Mouse (Mus musculus) kidney, postnatal 4 days (tissue): ENCODE results near the gene Rpl31.

ENCODE experiments used
- DNase-seq, 2 experiments: peaks; one replicate each; pipeline ENCODE4 v3.0.0; 2021; ENCODE audit warnings: mixed read lengths in 2 of 2

The Rpl31 gene

DNA sequence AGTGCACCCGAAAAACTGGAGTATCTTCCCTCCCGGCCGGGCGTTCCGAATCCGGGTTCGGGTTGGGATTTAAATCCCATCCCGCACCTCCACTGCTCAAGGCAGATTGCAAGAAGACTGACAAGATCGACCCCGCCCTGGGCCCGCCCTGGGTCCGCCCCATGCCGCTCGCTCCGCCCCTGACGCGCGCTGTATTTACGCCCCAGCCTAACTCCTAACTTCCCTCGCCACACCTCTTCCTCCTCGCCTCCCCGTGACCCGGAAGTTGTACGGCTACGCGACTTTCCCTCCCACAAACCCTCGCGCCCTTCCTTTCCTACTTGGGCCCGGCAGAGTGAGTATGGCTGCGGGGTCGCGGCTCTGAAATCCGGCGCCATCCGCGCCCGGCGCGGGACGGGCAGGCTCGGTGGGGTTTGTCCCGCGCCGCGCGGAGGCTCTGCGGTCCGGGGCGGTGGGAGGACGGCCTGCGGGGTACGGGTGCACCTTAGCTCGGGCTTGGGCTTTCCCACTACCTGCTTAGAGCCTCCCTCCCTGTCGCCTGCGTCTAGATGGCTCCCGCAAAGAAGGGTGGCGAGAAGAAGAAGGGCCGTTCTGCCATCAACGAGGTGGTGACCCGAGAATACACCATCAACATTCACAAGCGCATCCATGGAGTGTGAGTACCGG, at the start of gene Rpl31:
Rpl31 (plus strand) TSS at position 242 of the 666 bp plus-strand sequence.
- peak; percentile 98 to 99 for DNase-seq

DNA sequence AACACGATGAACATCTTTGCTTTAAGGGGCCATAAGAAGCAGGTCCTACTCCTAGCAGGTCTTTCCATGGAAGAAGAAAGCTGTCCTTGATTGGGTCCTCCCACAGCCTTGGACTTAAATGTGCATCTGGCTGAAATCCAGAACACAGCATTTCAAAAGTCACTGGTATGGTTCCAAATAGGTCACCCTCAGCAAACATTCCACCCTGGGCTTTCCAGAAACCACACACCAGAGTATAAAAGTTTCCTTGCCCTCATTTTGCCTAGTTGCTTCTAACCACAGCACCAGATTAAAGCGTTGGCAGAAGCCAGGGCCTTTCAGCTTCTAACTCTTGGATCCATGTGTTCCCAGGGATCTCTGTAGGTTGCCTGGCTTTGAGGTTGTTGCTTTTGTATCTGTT, 49.7 kb upstream of the Rpl31 start:
- no peak for DNase-seq

GRCm38 (mm10) chr1:39318870-39319269, 48.8 kb upstream of the Rpl31 start:
- DNase-seq, result no peak

DNA sequence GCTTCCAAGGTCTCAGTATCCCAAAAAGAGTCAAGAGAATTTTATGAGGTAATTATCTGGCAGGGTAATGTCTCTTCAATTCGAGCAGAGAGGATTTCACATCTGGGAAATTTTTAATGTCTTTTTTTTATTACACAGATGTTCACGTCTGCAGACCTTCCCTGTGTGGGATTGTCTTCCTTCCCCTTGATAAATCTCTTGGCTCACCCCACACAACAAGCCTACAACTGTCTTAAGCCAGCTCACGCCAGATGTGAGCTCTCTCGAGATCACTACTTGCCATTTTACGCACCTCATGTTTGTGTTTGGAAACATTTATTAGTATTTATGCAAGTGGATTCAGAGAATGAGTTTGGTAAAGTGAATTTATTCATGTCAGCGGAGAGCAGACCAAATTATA, 45.7 kb upstream of the Rpl31 start:
- no peak for DNase-seq

DNA sequence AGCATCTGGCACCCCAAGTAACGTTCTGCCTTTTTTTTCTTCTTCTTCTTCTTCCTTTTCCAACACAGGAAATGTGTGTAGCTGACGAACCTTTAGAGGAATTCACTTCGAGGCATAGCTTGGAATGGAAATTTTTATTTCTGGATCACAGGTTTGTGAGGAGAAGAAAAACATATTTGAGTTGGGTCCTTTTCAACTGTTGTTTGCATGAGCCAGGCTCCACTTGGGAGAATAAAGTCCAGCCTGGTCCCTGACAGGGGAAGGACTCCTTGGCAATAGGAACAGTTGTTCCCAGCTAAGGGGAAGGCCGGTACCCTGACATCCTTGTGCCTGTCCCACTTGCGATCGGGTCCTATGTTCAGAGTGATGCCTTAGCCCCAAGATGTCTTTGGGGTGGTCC, 42.4 kb upstream of the Rpl31 start:
- DNase-seq, result no peak

GRCm38 (mm10) chr1:39327546-39327945, 40.1 kb upstream of the Rpl31 start:
- DNase-seq, result no peak

DNA sequence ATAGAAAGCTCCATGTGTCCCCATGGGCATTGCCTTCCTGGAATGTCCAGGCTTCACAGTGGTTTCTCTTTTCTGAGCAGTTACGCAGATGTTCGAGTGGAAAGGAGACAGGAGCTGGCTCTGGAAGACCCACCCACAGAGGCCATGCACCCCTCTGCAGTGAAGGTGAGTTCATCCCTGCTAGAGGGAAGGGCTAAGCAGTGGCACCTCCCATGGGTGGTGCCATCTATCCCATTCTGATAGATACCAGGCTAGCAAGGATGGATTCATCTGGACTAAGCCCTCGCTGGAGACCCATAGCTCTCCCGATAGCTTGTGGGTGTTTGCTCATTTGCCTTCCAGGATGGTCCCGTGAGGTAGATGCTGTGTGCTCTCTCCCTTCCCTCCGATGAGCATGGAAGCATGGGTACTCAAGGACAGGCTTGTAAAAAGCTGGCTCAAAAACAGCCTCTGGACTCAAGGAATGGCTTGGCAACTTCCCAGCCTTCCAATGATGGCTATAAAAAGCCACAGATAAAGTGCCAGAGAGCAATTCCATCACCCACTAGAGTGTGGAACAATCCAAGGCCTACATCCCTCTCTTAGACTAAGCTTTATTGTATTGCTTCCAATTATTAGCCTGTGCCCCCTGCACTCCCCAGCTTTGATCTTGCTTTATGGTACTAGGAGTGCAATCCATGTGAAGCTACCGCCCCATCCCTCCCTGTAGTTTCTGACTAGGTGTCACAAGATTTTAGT, 36.6 kb upstream of the Rpl31 start:
- no peak for DNase-seq

- no peak for DNase-seq
Observed at GRCm38 (mm10) chr1:39332456-39332855, 35.2 kb upstream of the Rpl31 start.

GRCm38 (mm10) chr1:39335561-39336196, 32.0 kb upstream of the Rpl31 start:
- peak in 1 of 2 experiments; percentile 11 for DNase-seq

GRCm38 (mm10) chr1:39336788-39337187, 30.9 kb upstream of the Rpl31 start:
- no peak for DNase-seq

- no peak for DNase-seq
Observed at GRCm38 (mm10) chr1:39338831-39339230, 28.8 kb upstream of the Rpl31 start.

- DNase-seq, result no peak
Observed at GRCm38 (mm10) chr1:39339455-39339854, 28.2 kb upstream of the Rpl31 start.

DNA sequence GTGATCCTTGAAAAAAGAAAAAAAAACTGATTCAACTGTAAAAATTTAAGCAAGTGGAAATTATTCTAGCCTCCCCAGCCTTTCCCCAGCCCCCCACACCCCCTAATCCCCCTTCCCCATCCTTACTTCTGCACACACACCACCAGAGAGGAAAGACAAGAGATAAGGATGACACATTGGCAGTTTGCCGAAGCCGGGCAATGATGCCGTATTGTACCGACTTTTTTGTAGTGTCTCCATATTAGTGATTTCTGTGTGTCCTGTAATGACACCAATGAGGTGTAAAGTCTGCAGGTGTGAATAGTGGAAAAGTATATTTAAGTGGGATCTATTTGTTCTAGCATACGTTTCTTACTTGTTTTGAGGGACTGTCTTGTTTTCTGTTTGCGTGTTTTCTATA, 27.5 kb upstream of the Rpl31 start:
- DNase-seq, result no peak

DNA sequence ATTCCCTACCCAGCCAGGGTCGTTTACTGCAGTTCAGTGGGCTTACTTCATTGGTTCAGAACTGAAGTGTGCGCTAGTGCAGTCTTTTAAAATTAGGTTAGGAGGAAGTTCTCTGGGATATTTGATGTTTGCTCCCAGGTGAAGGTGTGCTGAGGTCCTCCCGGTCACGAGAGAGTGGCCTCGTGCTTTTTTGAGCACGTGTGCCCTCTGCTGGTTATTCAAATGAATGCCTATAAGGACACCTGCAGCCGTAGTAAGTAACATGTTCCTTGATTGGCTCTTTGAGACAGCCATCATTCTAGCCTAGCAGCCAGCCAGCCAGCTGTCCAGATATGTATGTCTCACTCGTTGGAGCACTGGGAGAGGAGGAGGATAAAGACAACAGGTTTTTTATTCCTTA, 27.0 kb upstream of the Rpl31 start:
- peak; percentile 52 to 66 for DNase-seq

DNA sequence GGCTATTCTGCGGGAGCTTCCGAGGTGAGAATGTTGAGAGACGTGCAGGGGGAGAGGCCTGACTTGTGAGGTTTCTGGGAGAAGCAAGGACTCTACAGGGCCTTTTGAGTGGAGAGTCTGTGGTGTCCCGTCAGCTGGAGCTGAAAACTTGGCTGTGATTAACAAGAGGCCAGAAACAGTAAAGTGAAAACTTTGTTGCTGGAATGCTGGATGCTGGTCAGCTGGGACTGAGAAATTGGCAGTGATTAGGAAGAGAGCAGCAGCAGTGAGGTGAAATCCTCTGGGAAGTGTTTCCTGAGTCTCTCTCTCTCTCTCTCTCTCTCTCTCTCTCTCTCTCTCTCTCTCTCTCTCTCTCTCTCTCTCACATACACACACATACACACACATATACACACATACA, 25.8 kb upstream of the Rpl31 start:
- no peak for DNase-seq

DNA sequence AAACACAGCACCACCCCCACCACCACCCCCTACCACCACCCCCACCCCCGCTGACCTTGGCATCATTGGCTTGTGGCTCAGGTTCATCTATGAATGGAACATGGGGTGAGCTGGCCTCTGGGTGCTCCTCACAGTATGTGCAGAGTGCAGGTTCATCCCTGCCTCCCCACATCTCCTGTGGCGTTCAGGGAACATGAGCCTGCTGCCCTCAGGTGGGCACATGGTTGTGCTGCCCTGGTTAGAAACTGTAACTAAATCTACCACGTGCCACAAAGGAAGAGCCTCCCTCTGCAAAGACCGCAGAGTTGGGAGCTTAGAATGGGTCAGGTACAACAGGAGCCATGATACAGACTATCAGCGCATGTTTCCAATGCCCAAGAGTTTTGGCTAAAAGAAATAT, 24.4 kb upstream of the Rpl31 start:
- no peak for DNase-seq

DNA sequence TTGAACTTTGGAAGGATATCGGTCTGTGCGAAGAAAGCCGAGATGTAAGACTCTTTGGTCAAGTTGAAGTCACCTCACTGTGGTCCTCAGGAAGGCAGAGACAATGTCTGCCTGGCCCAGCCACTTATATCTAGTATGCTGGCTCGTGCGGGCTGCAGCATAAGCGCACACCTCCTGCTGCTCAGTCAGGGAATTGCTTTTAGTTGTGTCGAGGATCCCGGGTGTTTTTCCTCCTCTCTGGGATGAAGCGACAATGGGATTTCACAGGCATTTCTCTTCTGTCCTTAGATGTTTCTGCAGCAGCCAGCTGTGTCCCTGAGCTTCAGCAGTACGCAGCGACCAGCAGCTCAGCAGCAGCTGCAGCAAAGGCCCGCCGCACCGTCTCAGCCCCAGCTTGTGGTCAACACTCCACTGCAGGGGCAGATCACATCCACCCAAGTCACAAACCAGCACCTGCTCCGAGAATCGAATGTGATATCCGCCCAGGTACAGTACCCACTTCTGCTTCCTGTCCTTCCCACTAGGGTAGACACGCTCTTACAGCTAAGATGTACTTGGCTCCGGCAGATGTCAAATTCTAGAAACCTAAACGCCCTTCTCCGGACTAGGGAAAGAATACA, 22.6 kb upstream of the Rpl31 start:
- DNase-seq, result peak; percentile 34 to 51

DNA sequence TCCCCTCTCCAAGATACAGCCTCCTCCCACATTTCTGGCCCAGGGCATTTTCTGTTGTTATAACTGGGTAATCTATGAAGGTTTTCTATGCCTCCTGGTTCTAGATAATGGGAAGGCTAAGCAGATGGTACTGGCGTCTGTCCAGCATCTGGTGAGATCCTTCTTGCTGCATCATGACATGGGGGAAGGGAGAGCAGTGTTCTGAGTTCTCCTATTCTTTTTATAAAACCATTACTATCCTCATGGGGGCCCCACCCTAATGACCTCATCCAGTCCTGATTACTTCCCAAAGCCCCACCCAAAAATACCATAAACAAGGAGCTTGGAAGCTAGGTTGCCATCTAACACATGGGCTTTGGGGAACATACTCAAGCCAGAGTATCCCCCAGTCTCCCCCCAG, 18.6 kb upstream of the Rpl31 start:
- no peak for DNase-seq

DNA sequence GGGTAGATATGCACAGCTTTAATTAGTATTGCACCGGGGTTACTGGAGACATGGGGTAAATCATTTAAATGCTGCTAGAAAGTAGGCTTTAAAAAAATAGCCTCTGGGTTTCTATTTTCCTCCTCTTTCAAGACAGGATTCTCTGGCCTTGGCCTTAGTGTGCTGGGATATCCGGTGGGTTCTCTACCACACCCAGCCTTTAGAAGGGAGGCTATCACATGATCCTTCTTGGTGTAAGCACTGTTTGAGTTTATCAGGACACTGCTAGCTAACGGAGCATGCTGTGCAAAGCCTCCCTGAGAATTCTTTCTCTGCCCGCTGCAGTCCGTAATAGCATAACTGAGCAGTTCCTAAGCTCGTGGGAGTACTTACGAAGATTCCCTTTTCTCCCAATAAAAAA, 18.2 kb upstream of the Rpl31 start:
- no peak for DNase-seq

- DNase-seq, result peak; percentile 43 to 63
Observed at GRCm38 (mm10) chr1:39361754-39362514, 5.7 kb upstream of the Rpl31 start.

DNA sequence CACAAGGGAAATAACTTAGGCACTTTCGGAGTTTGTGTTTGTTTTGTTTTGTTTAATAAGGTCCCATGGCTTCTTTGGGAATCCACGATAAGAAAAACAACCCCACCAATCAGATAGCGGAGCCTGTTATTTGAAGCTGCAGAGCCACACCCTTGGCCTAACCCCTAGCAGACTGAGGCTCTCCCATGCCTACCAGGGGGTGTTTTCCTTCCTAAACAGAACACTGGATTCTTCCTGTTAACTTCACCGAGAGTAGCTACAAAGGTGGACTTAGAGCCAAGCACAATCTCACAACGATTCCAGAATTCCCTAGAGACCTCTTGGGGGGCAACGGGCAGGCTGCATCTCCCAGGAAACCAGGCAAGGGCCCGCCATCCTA, 5.1 kb upstream of the Rpl31 start:
- no peak for DNase-seq

DNA sequence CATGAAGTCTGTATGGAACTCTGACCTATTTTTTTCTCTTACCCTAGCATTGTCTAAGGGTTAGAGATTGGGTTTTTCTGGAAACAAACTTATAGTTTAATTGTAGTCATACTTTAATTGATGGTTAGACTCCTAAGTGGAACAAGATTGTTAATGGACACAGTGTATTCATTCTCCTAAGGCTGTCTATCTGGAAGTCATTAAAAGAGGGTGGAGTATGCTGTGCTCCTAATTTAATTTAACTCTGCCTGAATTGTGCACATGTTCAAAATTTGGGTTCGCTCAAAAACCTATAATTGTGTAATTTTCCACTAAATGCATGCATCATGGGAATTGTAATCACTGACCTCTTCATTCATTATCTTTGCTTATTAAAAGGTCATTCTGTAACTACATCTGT, 2.1 kb upstream of the Rpl31 start:
- DNase-seq, result no peak

DNA sequence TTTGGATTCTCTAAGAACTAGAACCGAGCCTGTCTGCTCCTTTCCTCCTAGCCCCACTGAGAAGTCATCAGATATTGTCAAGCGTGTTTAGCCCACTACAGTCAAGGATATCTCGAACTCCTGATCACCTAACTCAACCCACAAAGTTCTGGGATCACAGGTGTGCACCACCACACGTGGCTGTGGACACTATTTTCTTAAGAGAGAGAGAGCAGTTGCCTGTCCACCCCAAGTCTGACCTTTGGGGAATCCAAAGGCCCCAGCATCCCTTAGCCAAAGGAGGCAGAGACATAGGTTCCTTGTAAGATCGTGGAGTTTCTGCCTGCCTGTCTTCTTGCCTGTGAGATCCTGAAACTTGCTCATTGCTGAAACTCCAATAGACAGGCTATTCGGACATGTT, 597 bp upstream of the Rpl31 start:
- DNase-seq, result no peak
